Mouse (Mus musculus) liver, embryonic 12.5 days (tissue): ENCODE measurements at regions not wholly inside any gene's neighbourhood (a gene's known extent, or its start where the extent isn't known, plus 50 kb on each side); places are given as distances from the start of the nearest gene placed in this dataset.
"Not testable (repeated sequence)": the region's sequence is repeated elsewhere in the genome, so short reads cannot be mapped to it uniquely, and the experiment has no call there.

Experiments used
- ATAC-seq: fragments of 200-750 bp; cut with Nextera tagmentation; 2 replicates; pipeline ENCODE4 v1.8.0; 2017; ENCODE audit warnings: moderate number of reproducible peaks, mild to moderate bottlenecking, moderate library complexity
- H3K27ac ChIP-seq: fragments of 300-500 bp; sonication (generic); 2 replicates; pipeline ENCODE4 v1.5.1; 2016; ENCODE audit warnings: mild to moderate bottlenecking
- H3K27me3 ChIP-seq: fragments of 300-500 bp; sonication (generic); replicated peaks from 2 replicates; pipeline ENCODE4 v1.6.1; 2016; ENCODE audit warnings: mild to moderate bottlenecking, moderate library complexity
- H3K36me3 ChIP-seq: fragments of 300-500 bp; sonication (generic); 2 replicates; pipeline ENCODE4 v1.6.1; 2016; ENCODE audit warnings: mild to moderate bottlenecking, moderate library complexity
- H3K4me1 ChIP-seq: fragments of 300-500 bp; sonication (generic); 2 replicates; pipeline ENCODE4 v1.6.1; 2016
- H3K4me2 ChIP-seq: fragments of 300-500 bp; sonication (generic); 2 replicates; pipeline ENCODE4 v1.6.1; 2016; ENCODE audit warnings: mild to moderate bottlenecking, moderate library complexity
- H3K4me3 ChIP-seq: fragments of 300-500 bp; sonication (generic); 2 replicates; pipeline ENCODE4 v1.5.1; 2016; ENCODE audit warnings: mild to moderate bottlenecking, moderate library complexity
- H3K9ac ChIP-seq: fragments of 300-500 bp; sonication (generic); 2 replicates; pipeline ENCODE4 v1.6.1; 2016; ENCODE audit warnings: mild to moderate bottlenecking, moderate library complexity
- H3K9me3 ChIP-seq: fragments of 300-500 bp; sonication (generic); replicated peaks from 2 replicates; pipeline ENCODE4 v1.6.1; 2016; ENCODE audit warnings: mild to moderate bottlenecking, moderate library complexity
- WGBS: fragments of 180-500 bp; shearing (Covaris S2); methylation state at CpG from one replicate; pipeline ENCODE4 v1.1.7; 2016; ENCODE audit not compliant: insufficient replicate concordance; 5-methylcytosine and 5-hydroxymethylcytosine counted together

DNA sequence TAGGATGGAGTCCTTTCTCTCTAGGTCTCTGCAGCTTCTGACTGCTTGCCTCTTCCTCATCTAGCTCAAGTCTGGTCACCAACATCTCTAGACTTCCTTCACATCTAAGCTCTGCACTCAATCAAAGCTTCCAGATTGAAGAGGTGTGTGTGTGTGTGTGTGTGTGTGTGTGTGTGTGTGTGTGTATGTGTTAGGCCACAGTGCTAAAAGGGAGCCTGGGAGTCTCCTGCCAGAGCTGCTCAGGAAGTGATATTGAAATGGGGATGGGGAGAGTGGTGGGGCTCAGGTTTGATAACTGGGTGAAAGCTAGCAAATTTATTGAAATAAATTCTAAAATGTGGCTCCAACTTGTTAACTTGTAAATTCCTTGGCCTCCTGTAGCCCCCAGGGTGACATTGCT, 73.3 kb downstream of the Gm31371 start:
- not testable (repeated sequence) for H3K9ac ChIP-seq, H3K4me3 ChIP-seq, H3K9me3 ChIP-seq, H3K36me3 ChIP-seq, H3K4me2 ChIP-seq, H3K4me1 ChIP-seq, ATAC-seq, H3K27me3 ChIP-seq, H3K27ac ChIP-seq

DNA sequence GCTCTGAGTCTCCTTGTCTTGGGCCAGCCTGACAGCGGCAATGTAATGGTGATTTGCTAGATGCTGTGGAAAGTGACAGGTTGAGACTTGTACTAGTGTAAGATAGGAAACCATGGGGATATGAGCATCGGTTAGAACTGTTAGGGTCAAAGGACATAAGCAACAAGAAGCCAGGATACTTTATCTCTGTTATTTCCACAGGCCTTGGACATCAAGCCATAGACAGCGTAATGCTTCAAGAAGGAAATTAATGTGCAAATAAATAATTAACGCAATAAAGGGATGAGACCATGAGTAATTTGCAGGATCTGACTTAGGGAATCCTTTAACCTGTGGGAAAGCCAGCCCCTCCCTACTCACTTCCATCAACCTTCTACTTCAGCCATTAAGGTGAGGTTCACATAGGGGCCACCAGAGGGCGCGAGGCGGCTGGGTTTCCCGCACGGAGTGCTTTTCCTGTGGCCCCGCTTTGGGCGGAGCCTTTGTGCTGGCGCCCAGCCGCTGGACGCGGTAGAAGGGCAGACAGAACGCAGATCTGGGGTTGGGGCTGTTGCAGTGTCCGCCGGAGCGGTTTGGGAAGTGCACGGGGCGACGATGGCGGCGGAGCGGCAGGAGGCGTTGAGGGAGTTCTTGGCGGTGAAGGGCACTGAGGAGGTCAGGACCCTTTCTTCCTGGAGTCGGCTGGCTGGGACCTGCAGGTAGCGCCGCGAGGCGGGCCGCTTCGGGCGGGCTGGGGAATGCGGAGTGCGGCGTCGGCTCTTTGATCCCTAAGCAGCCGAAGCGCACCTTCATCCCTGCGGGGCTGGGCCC, 76.5 kb downstream of the Gm31371 start:
- peak overlapping the region; percentile 69 for H3K9ac ChIP-seq
- WGBS: 7% methylated on average over 42 of the region's 42 CpGs

DNA sequence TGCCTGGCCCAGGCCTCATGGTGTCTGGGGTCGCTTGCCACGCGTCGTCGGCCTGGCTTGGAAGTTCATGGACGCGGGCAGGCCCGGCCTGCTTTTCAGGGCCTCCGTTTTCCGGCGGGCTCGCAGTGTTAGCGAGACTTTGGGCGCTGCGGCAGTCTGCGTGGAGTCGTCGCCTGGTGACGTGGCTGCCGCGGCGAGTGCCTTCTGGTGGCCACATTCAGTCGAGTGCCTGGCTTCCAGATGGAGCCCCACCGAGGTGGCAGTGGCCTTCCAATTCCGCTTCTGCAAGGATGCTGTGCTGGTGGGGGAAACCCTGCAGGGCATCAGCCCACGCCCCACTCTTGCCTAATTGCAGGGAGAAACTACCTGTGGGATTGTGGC, 77.1 kb downstream of the Gm31371 start:
- not testable (repeated sequence) for H3K27me3 ChIP-seq, H3K4me1 ChIP-seq, H3K27ac ChIP-seq, H3K9me3 ChIP-seq
- peak overlapping the region; percentile 69 for H3K9ac ChIP-seq
- ATAC-seq: peak; percentile 46; the same call in 1 of the 2 replicates
- 18% methylated on average over 26 of the region's 26 CpGs for WGBS
- H3K36me3 ChIP-seq: peaks cover 12% of the 10 kb centered on the region; the same call in 1 of the 2 replicates
- H3K4me2 ChIP-seq: peak overlapping the region; percentile 78
- peak overlapping the region; percentile 61 for H3K4me3 ChIP-seq

More for the DNA sequence above, 76.5 kb downstream of the Gm31371 start:
- peak overlapping the region; percentile 61 for H3K4me3 ChIP-seq
- H3K27me3 ChIP-seq: no peaks in the 10 kb centered on the region
- peaks cover 12% of the 10 kb centered on the region; the same call in 1 of the 2 replicates for H3K36me3 ChIP-seq
- ATAC-seq: peak; percentile 93
- H3K4me1 ChIP-seq: peaks cover 6% of the 10 kb centered on the region; the same call in 1 of the 2 replicates
- H3K9me3 ChIP-seq: 0 out of 2 replicates have a peak, but pooled peaks cover 5% of the 10 kb centered on the region
- peak overlapping the region; percentile 78 for H3K4me2 ChIP-seq
- H3K27ac ChIP-seq: no peak overlapping the region

- WGBS: 71% methylated on average over 3 of the region's 3 CpGs
- not testable (repeated sequence) for H3K9ac ChIP-seq
Measured at GRCm38 (mm10) chr8:20008106-20008505, 104.9 kb downstream of the Gm31371 start.

GRCm38 (mm10) chr8:20010947-20011346, 107.8 kb downstream of the Gm31371 start:
- not testable (repeated sequence) for H3K4me3 ChIP-seq, H3K4me2 ChIP-seq, H3K9ac ChIP-seq, H3K9me3 ChIP-seq, H3K27me3 ChIP-seq, ATAC-seq, H3K4me1 ChIP-seq, H3K27ac ChIP-seq
- WGBS: 50% methylated on average over 8 of the region's 8 CpGs
- H3K36me3 ChIP-seq: peaks cover 14% of the 10 kb centered on the region; the same call in 1 of the 2 replicates

More at GRCm38 (mm10) chr8:20008106-20008505, 104.9 kb downstream of the Gm31371 start:
- not testable (repeated sequence) for ATAC-seq, H3K36me3 ChIP-seq, H3K27ac ChIP-seq, H3K4me2 ChIP-seq, H3K27me3 ChIP-seq, H3K9me3 ChIP-seq, H3K4me3 ChIP-seq, H3K4me1 ChIP-seq

GRCm38 (mm10) chr8:20013278-20013677, 110.1 kb downstream of the Gm31371 start:
- not testable (repeated sequence) for H3K9ac ChIP-seq, H3K4me3 ChIP-seq, H3K27me3 ChIP-seq, ATAC-seq, H3K9me3 ChIP-seq, H3K4me1 ChIP-seq, H3K4me2 ChIP-seq, H3K27ac ChIP-seq
- WGBS: 61% methylated on average over 7 of the region's 7 CpGs
- H3K36me3 ChIP-seq: peaks cover 14% of the 10 kb centered on the region; the same call in 1 of the 2 replicates

DNA sequence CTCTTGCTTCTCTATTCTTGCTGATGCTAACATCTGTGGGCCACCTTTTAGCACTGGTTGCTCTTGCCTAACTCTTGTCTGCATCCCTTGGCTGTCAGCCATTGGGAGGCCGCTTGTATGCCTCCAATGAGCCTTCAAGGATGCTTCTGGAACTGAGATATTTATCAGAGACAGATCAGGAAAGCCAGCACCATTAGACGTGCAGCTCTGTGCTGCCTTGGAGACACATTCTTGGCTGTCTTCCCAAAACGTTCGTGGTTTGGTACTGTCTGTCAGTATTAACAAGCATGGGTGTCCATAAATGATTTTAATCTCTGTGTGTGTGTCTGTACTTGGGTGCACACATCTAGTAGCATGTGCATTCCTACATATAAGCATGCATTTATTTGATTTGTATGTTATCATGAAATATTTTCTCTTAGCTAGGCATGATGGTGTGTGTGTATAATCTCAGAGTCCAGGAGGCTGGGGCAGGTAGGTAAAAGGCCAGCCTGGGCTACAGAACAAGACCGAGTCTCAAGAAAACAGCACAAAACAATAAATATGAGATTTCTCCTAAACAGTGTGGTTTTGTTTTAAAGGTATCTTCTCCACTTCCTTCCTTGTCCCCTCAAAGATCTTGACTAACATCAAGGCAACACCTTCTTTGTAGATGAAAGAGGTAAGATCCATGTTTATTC, 111.4 kb downstream of the Gm31371 start:
- H3K4me2 ChIP-seq, H3K4me1 ChIP-seq, H3K27me3 ChIP-seq, H3K27ac ChIP-seq, H3K9me3 ChIP-seq, H3K9ac ChIP-seq, ATAC-seq, H3K4me3 ChIP-seq: not testable (repeated sequence)
- H3K36me3 ChIP-seq: peaks cover 14% of the 10 kb centered on the region; the same call in 1 of the 2 replicates
- 66% methylated on average over 5 of the region's 5 CpGs for WGBS

GRCm38 (mm10) chr8:20015411-20016081, 112.4 kb downstream of the Gm31371 start:
- not testable (repeated sequence) for H3K4me2 ChIP-seq

DNA sequence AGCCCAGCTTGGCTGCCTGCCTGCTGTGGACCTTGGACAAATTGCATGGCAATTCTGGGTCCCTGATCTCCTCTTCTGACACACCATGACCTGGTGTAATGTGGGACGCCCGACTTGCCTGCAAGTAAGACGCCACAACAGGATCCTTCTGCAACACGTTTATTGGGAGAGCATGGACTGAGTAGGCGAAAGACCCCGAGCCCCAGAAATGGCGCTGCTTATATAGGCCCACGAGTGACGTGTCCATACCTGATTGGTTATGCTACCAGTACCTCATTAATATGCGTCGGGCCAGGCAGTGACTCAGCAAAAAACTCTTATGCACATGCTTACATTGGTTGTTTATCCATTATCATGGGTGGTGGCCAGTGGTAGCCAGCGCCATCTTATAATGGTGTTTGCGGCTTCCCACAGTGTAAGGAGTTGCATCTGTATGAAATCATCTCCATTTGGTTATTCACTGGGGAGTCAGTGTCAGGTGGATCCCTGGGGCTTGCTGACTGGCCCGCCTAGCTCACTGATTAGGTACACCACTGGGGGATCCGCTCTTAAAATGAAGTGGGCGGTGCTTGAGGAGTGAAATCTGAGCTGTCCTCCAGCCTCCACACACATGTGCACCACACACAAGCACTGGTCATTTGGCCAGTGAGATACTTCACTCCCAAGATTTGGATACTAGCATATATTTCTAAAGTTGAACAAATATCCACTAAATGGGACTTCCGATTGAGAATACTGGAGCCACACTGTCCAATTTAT, 113.1 kb downstream of the Gm31371 start:
- peaks cover 14% of the 10 kb centered on the region; the same call in 1 of the 2 replicates for H3K36me3 ChIP-seq

More at GRCm38 (mm10) chr8:20015411-20016081, 112.4 kb downstream of the Gm31371 start:
- not testable (repeated sequence) for H3K4me3 ChIP-seq, H3K9ac ChIP-seq, H3K27ac ChIP-seq, H3K9me3 ChIP-seq, H3K4me1 ChIP-seq, ATAC-seq, H3K27me3 ChIP-seq
- peaks cover 14% of the 10 kb centered on the region; the same call in 1 of the 2 replicates for H3K36me3 ChIP-seq
- 74% methylated on average over 6 of the region's 6 CpGs for WGBS

GRCm38 (mm10) chr8:20025521-20025920, 122.3 kb downstream of the Gm31371 start:
- ATAC-seq, H3K9ac ChIP-seq, H3K4me2 ChIP-seq, H3K4me1 ChIP-seq, H3K4me3 ChIP-seq, H3K36me3 ChIP-seq, H3K9me3 ChIP-seq, H3K27ac ChIP-seq, H3K27me3 ChIP-seq: not testable (repeated sequence)
- 33% methylated on average over 1 of the region's 2 CpGs for WGBS

More for the DNA sequence above, 113.1 kb downstream of the Gm31371 start:
- not testable (repeated sequence) for H3K9ac ChIP-seq, H3K9me3 ChIP-seq, ATAC-seq, H3K27ac ChIP-seq, H3K4me2 ChIP-seq, H3K4me3 ChIP-seq, H3K4me1 ChIP-seq, H3K27me3 ChIP-seq
- 77% methylated on average over 17 of the region's 17 CpGs for WGBS

- H3K36me3 ChIP-seq, H3K27ac ChIP-seq, H3K4me2 ChIP-seq, H3K9ac ChIP-seq, ATAC-seq, H3K9me3 ChIP-seq, H3K4me3 ChIP-seq, H3K4me1 ChIP-seq, H3K27me3 ChIP-seq: not testable (repeated sequence)
- WGBS: 43% methylated on average over 2 of the region's 2 CpGs
Measured at GRCm38 (mm10) chr8:20027956-20028355, 124.8 kb downstream of the Gm31371 start.
